9 mouse cellular contexts compared by ENCODE assay signal in the genomic region with DNA sequence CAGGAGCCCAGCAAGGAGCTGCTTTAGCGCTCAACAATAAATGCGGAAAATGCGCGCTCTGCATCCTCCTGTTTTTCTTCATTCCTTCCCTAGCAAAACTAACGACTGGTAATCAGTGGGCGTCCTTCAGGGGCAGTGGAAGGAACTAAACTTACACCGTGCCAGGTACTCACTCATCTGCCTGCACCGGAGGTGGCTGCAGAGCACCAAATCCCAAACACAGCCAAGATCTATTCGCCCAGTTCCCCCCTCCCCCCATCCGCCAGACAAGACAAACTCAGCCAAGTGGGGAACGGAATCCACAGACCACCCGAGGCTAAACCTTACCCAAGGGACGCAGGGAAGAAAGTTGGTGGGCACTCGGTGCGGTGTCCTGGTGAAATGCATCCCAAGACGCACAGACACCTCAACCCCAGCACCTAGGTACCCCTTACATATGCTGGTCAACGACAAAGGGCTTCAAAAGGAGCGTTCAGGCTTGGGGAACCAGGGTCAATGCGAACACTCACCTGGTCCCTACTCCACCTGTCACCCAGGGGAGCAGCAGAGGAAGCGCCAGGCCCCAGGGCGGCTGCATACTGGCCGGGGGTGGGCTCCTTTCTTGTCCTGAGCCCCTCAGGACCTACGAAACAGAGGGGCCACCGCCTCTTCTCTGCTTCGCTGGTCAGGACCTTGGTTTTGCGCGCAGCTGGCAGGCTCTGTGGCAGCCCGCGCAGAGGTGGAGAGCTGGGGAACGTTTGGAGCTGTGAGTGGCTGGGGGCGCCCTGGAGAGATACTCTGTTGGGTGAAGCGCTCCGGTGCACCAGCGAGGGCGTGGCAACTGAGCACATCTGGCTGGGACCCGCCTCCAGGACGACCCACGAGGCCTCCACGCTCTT. TPM values are rescaled to one million over a fixed set of nuclear protein-coding genes. Genes with fewer than 3 reads are reported as not detected.
DNase-seq lines count a peak whose midpoint lies in the region; ATAC-seq lines count a peak whose summit lies in the region.
"Had no signal": no experiment of that assay in that cellular context is flagged by ENCODE, and none has a peak within 500 bp of the region (broad histone marks: within the 10 kb centered on the region; RNA-seq: fewer than 3 reads in every experiment).

Egfl6 (minus strand) TSS at position 774 of the 878 bp plus-strand sequence.

- H3K27ac ChIP-seq in hindbrain, embryonic 14.5 days: no peak within 1 kb of the TSS
- no peak within 1 kb of the TSS for H3K27ac ChIP-seq in liver, embryonic 12.5 days
- no peak within 1 kb of the TSS for H3K27ac ChIP-seq in neural tube, embryonic 11.5 days (ENCODE audit: low read depth, low read length)
- H3K27ac ChIP-seq: macrophage had no signal

- H3K27me3 ChIP-seq in hindbrain, embryonic 14.5 days (ENCODE audit: control insufficient read depth, insufficient read depth, low read length): peaks cover 24% of the 10 kb centered on the region
- H3K27me3 ChIP-seq in liver, embryonic 12.5 days (replicated peaks): peaks cover 40% of the 10 kb centered on the region
- H3K27me3 ChIP-seq in neural tube, embryonic 11.5 days (ENCODE audit: control insufficient read depth, insufficient read depth, low read length): peaks cover 11% of the 10 kb centered on the region

- H3K9ac ChIP-seq in hindbrain, embryonic 14.5 days: peak within 1 kb of the TSS; percentile 47
- no peak within 1 kb of the TSS for H3K9ac ChIP-seq in liver, embryonic 12.5 days
- H3K9ac ChIP-seq in neural tube, embryonic 11.5 days (ENCODE audit: low read length): peak within 1 kb of the TSS; percentile 37

- H3K9me3 ChIP-seq in hindbrain, embryonic 14.5 days (ENCODE audit: control insufficient read depth, low read length): no peaks in the 10 kb centered on the region
- no peaks in the 10 kb centered on the region for H3K9me3 ChIP-seq in liver, embryonic 12.5 days (replicated peaks)
- H3K9me3 ChIP-seq in neural tube, embryonic 11.5 days (ENCODE audit: control insufficient read depth, low read length): no peaks in the 10 kb centered on the region

- H3K4me2 ChIP-seq in hindbrain, embryonic 14.5 days (replicated peaks): peak within 1 kb of the TSS; percentile 74
- peak within 1 kb of the TSS; percentile 35 for H3K4me2 ChIP-seq in liver, embryonic 12.5 days
- H3K4me2 ChIP-seq in neural tube, embryonic 11.5 days (ENCODE audit: low read depth): peak within 1 kb of the TSS; percentile 57

- peak; percentile 4 for DNase-seq in right cerebral cortex, adult 18-20 months
- DNase-seq in right cerebral cortex, postnatal 36 days (ENCODE audit: low spot score in 2 of 2): no peak
- peak; percentile 22 for DNase-seq in embryo, embryonic 11 days
- DNase-seq in hindbrain, embryonic 14.5 days (ENCODE audit: low spot score): no peak
- peak; percentile 17 for DNase-seq in neural tube, embryonic 11.5 days (ENCODE audit: low spot score)
- DNase-seq in testis, postnatal 10 days (ENCODE audit: low spot score): peak; percentile 44
- DNase-seq in MN1 (ENCODE audit: low spot score): no peak

- H3K4me3 ChIP-seq in hindbrain, embryonic 14.5 days (replicated peaks; ENCODE audit: low read length): peak within 1 kb of the TSS; percentile 40
- no peak within 1 kb of the TSS for H3K4me3 ChIP-seq in liver, embryonic 12.5 days
- H3K4me3 ChIP-seq in neural tube, embryonic 11.5 days (ENCODE audit: low read depth, low read length): peak within 1 kb of the TSS; percentile 31

- 20% methylated on average over 39 of the region's 39 CpGs for WGBS in hindbrain, embryonic 14.5 days
- WGBS in liver, embryonic 12.5 days (ENCODE audit: insufficient replicate concordance): 14% methylated on average over 38 of the region's 39 CpGs
- WGBS in neural tube, embryonic 11.5 days: 20% methylated on average over 37 of the region's 39 CpGs

- peak; percentile 57; the same call in 1 of the 2 replicates for ATAC-seq in hindbrain, embryonic 14.5 days (ENCODE audit: low FRiP score)
- ATAC-seq in liver, embryonic 12.5 days: 0 out of 2 replicates have a peak, but pooled peaks have one; percentile 42
- ATAC-seq in neural tube, embryonic 11.5 days (ENCODE audit: insufficient read depth, low FRiP score, low TSS enrichment): no peak

- H3K36me3 ChIP-seq in hindbrain, embryonic 14.5 days (replicated peaks; ENCODE audit: control insufficient read depth, insufficient read depth): no peaks in the 10 kb centered on the region
- H3K36me3 ChIP-seq in liver, embryonic 12.5 days: no peaks in the 10 kb centered on the region
- no peaks in the 10 kb centered on the region for H3K36me3 ChIP-seq in neural tube, embryonic 11.5 days (ENCODE audit: control insufficient read depth, insufficient read depth, low read length)

- H3K4me1 ChIP-seq in hindbrain, embryonic 14.5 days (replicated peaks; ENCODE audit: control insufficient read depth, insufficient read depth, low read length): no peaks in the 10 kb centered on the region
- no peaks in the 10 kb centered on the region for H3K4me1 ChIP-seq in liver, embryonic 12.5 days
- no peaks in the 10 kb centered on the region for H3K4me1 ChIP-seq in neural tube, embryonic 11.5 days (ENCODE audit: control insufficient read depth, insufficient read depth, low read length)

RNA-seq across cellular contexts. Expression of gene Egfl6, which starts in this region (rescaled TPM):
- 3.0 and 3.9 TPM in 2 replicates for polyA plus RNA-seq in hindbrain, embryonic 14.5 days (2014; fragmentation: Nextera tagmentation; extraction: Ambion mirVana)
- 1.1 and 1.7 TPM in 2 replicates for polyA plus RNA-seq in liver, embryonic 12.5 days (2016; fragmentation: Nextera tagmentation; extraction: Ambion mirVana)
- polyA plus RNA-seq in neural tube, embryonic 11.5 days (2014; fragmentation: Nextera tagmentation; extraction: Ambion mirVana): 8.6 and 9.8 TPM in 2 replicates
- polyA plus RNA-seq: macrophage had no signal

Comparison
In these comparisons a context has a peak if more than half of its experiments do, and no peak if none do; other contexts are left out.
1. DNase-seq: peak in right cerebral cortex, adult 18-20 months (single experiment), embryo, embryonic 11 days (single experiment), neural tube, embryonic 11.5 days (single experiment) and testis, postnatal 10 days (single experiment); none in right cerebral cortex, postnatal 36 days (0 of 2), hindbrain, embryonic 14.5 days (single experiment) and MN1 (single experiment).
2. Peak in every context shown above with its lines, with median percentiles within 50 percentile points of each other: H3K4me2 ChIP-seq.